Mouse (Mus musculus) cerebellum, adult 2 months (tissue): ENCODE measurements around the gene Timm29.

Experiments used
- CTCF ChIP-seq: fragments of 200-500 bp; IDR thresholded peaks from 2 replicates; pipeline ENCODE4 v1.5.1; 2011; ENCODE audit warnings: low read depth, mild to moderate bottlenecking, control low read depth, low read length, moderate library complexity, borderline replicate concordance; ENCODE audit not compliant: insufficient read depth
- POLR2A ChIP-seq: fragments of 200-500 bp; IDR thresholded peaks from 2 replicates; pipeline ENCODE4 v1.6.1; 2011; ENCODE audit warnings: low read length, control low read depth, borderline replicate concordance; ENCODE audit not compliant: insufficient read depth

DNA sequence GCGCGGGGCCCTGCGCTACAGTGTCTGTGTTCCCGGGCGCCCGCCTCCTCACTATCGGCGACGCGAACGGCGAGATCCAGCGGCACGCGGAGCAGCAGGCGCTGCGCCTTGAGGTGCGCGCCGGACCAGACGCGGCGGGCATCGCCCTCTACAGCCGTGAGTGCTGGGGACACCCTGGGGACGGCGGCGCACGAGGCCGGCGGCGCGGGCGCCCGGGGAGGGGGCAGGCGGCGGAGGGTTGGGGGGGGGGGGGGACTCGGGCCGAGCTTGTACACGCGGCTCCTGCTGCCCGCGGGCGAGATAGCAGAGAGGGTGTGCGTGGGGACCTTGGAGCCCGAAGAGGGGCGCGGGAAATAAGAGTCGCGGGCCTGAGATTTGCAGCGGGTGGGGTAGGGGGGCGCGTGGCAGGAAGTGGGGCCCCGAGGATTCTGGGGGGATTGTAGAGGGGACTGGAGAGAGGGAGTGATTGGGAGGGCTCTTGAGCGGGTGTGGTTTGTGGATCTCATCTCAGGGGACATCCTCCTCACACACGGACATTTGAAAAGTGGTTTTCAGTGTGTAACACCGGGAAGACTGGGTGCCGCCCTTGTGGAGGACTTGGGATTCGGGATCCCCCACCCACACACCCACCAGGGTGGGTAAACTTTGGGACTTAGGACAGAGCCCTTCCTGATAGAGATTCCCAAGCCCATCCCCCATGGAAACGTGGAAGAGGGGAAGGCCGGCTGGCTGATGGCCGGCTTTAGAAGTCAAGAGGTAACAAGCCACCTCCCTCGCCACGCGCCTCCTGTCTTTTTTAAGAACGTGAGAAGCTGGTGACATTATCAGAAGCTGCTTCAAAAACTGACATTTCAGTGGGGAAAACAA, 45.2 kb upstream of the Timm29 start:
- TF ChIP-seq POLR2A (no peak), CTCF (no peak)
